Mouse (Mus musculus) stomach, embryonic 14.5 days (tissue): ENCODE measurements around the gene Ccdc117. TPM values are rescaled to one million over a fixed set of nuclear protein-coding genes. Genes with fewer than 3 reads are reported as not detected.
A peak's percentile ranks its signal among the peaks of the same experiment; 100 is the strongest.

Source experiments
- ATAC-seq: fragments of 200-750 bp; cut with Nextera tagmentation; 2 replicates; pipeline ENCODE4 v1.8.0; 2017; ENCODE audit warnings: low read depth, moderate TSS enrichment; ENCODE audit not compliant: insufficient number of reproducible peaks, insufficient read depth, low FRiP score
- H3K27ac ChIP-seq: fragments of 300-500 bp; sonication (generic); 2 replicates; pipeline ENCODE4 v1.5.1; 2014; ENCODE audit warnings: mild to moderate bottlenecking, low read length, moderate library complexity, mixed read lengths
- H3K27me3 ChIP-seq: fragments of 300-500 bp; sonication (generic); 2 replicates; pipeline ENCODE4 v1.6.1; 2014; ENCODE audit warnings: low read length, control low read depth, mixed read lengths; ENCODE audit not compliant: control insufficient read depth, insufficient read depth
- H3K36me3 ChIP-seq: fragments of 300-500 bp; sonication (generic); 2 replicates; pipeline ENCODE4 v1.6.1; 2014; ENCODE audit warnings: mild to moderate bottlenecking, control low read depth, low read length, moderate library complexity, mixed read lengths; ENCODE audit not compliant: control insufficient read depth, insufficient read depth
- H3K4me1 ChIP-seq: fragments of 300-500 bp; sonication (generic); 2 replicates; pipeline ENCODE4 v1.6.1; 2014; ENCODE audit warnings: low read length, control low read depth, mixed read lengths; ENCODE audit not compliant: control insufficient read depth, insufficient read depth
- H3K4me2 ChIP-seq: fragments of 300-500 bp; sonication (generic); replicated peaks from 2 replicates; pipeline ENCODE4 v1.6.1; 2014; ENCODE audit warnings: low read depth, low read length, control low read depth
- H3K4me3 ChIP-seq: fragments of 300-500 bp; sonication (generic); 2 replicates; pipeline ENCODE4 v1.5.1; 2014; ENCODE audit warnings: low read depth, low read length, control low read depth
- H3K9ac ChIP-seq: fragments of 300-500 bp; sonication (generic); replicated peaks from 2 replicates; pipeline ENCODE4 v1.6.1; 2014; ENCODE audit warnings: low read depth, mild to moderate bottlenecking, control low read depth, low read length, moderate library complexity, mixed read lengths
- H3K9me3 ChIP-seq: fragments of 300-500 bp; sonication (generic); 2 replicates; pipeline ENCODE4 v1.6.1; 2016; ENCODE audit warnings: low read depth, low read length, control low read depth; ENCODE audit not compliant: control insufficient read depth
- WGBS: fragments of 180-500 bp; shearing (Covaris S2); extraction: QIAGEN DNeasy Blood & Tissue Kit; methylation state at CpG from one replicate; pipeline ENCODE4 v1.1.7; 2014; 5-methylcytosine and 5-hydroxymethylcytosine counted together
- polyA plus RNA-seq: library from polyadenylated mRNA; unstranded; fragments of >200 nt; fragmentation: Nextera tagmentation; extraction: Ambion mirVana; gene quantifications from 2 replicates; pipeline ENCODE4 v1.2.1, GENCODE M21; 2014

Ccdc117 gene
- polyA plus RNA-seq: 17.7 and 19.4 TPM in 2 replicates

- Histone ChIP-seq H3K36me3 (peaks cover 16% of the 10 kb centered on the region), H3K4me1 (peaks cover 15% of the 10 kb centered on the region), H3K9ac (peak within 1 kb of the TSS; percentile 96), H3K27ac (peak within 1 kb of the TSS; percentile 76; the same call in 1 of the 2 replicates), H3K4me3 (peak within 1 kb of the TSS; percentile 93), H3K27me3 (no peaks in the 10 kb centered on the region), H3K4me2 (peak within 1 kb of the TSS; percentile 73), H3K9me3 (no peaks in the 10 kb centered on the region)
- under 1% methylated on average over 65 of the region's 65 CpGs for WGBS
- peak; percentile 99 for ATAC-seq
These were observed at the start of gene Ccdc117 for GRCm38 (mm10) chr11:5541799-5542481. TSS of gene Ccdc117 (minus strand) at chr11:5542187.

- no peak for ATAC-seq
- no peaks in the 10 kb centered on the region for H3K27me3 ChIP-seq
- no peak overlapping the region for H3K4me2 ChIP-seq
- H3K27ac ChIP-seq: no peak overlapping the region
- no peaks in the 10 kb centered on the region for H3K4me1 ChIP-seq
- H3K4me3 ChIP-seq: no peak overlapping the region
- H3K9me3 ChIP-seq: no peaks in the 10 kb centered on the region
- no peak overlapping the region for H3K9ac ChIP-seq
- no peaks in the 10 kb centered on the region for H3K36me3 ChIP-seq
- WGBS: 62% methylated on average over 6 of the region's 6 CpGs
These were observed 33.1 kb upstream of the Ccdc117 start for GRCm38 (mm10) chr11:5575046-5575445.

- Histone ChIP-seq H3K4me1 (no peaks in the 10 kb centered on the region), H3K27me3 (no peaks in the 10 kb centered on the region), H3K4me2 (no peak overlapping the region), H3K9ac (no peak overlapping the region), H3K27ac (no peak overlapping the region), H3K4me3 (no peak overlapping the region), H3K36me3 (no peaks in the 10 kb centered on the region), H3K9me3 (no peaks in the 10 kb centered on the region)
- WGBS: 87% methylated on average over 2 of the region's 2 CpGs
- no peak for ATAC-seq
These were observed 31.8 kb upstream of the Ccdc117 start for GRCm38 (mm10) chr11:5573821-5574220.

- H3K27ac ChIP-seq: no peak overlapping the region
These were observed 29.9 kb upstream of the Ccdc117 start for GRCm38 (mm10) chr11:5571856-5572255.

GRCm38 (mm10) chr11:5569474-5569873 is 27.5 kb upstream of the Ccdc117 start, which contains the start of gene Ankrd36:
TSS of gene Ankrd36 (plus strand) at chr11:5569684.
- H3K27ac ChIP-seq: no peak within 1 kb of the TSS
- no peak within 1 kb of the TSS for H3K4me3 ChIP-seq
- ATAC-seq: no peak
- H3K9ac ChIP-seq: no peak within 1 kb of the TSS
- H3K36me3 ChIP-seq: no peaks in the 10 kb centered on the region
- H3K4me1 ChIP-seq: no peaks in the 10 kb centered on the region
- H3K9me3 ChIP-seq: no peaks in the 10 kb centered on the region
- no peaks in the 10 kb centered on the region for H3K27me3 ChIP-seq
- 88% methylated on average over 12 of the region's 12 CpGs for WGBS
- H3K4me2 ChIP-seq: no peak within 1 kb of the TSS

More at GRCm38 (mm10) chr11:5571856-5572255, 29.9 kb upstream of the Ccdc117 start:
- no peak overlapping the region for H3K4me2 ChIP-seq
- no peaks in the 10 kb centered on the region for H3K36me3 ChIP-seq
- no peak overlapping the region for H3K9ac ChIP-seq
- H3K9me3 ChIP-seq: no peaks in the 10 kb centered on the region
- no peak overlapping the region for H3K4me3 ChIP-seq
- no peaks in the 10 kb centered on the region for H3K27me3 ChIP-seq
- no peaks in the 10 kb centered on the region for H3K4me1 ChIP-seq
- WGBS: 85% methylated on average over 4 of the region's 4 CpGs
- no peak for ATAC-seq

GRCm38 (mm10) chr11:5568082-5568481 is 26.1 kb upstream of the Ccdc117 start:
- H3K4me2 ChIP-seq: no peak overlapping the region
- H3K4me3 ChIP-seq: no peak overlapping the region
- H3K27me3 ChIP-seq: no peaks in the 10 kb centered on the region
- no peaks in the 10 kb centered on the region for H3K36me3 ChIP-seq
- no peaks in the 10 kb centered on the region for H3K4me1 ChIP-seq
- H3K9ac ChIP-seq: no peak overlapping the region
- H3K9me3 ChIP-seq: no peaks in the 10 kb centered on the region
- no peak overlapping the region for H3K27ac ChIP-seq
- 85% methylated on average over 5 of the region's 5 CpGs for WGBS
- ATAC-seq: no peak

- Histone ChIP-seq H3K4me1 (no peaks in the 10 kb centered on the region), H3K27me3 (no peaks in the 10 kb centered on the region), H3K4me3 (no peak overlapping the region), H3K4me2 (no peak overlapping the region), H3K9ac (no peak overlapping the region), H3K36me3 (no peaks in the 10 kb centered on the region), H3K27ac (no peak overlapping the region), H3K9me3 (no peaks in the 10 kb centered on the region)
- ATAC-seq: no peak
- WGBS: 98% methylated on average over 6 of the region's 6 CpGs
These were observed 25.7 kb upstream of the Ccdc117 start for GRCm38 (mm10) chr11:5567654-5568053.

- H3K4me3 ChIP-seq: no peak overlapping the region
- no peak for ATAC-seq
- no peaks in the 10 kb centered on the region for H3K4me1 ChIP-seq
- H3K9me3 ChIP-seq: no peaks in the 10 kb centered on the region
- H3K4me2 ChIP-seq: no peak overlapping the region
- H3K9ac ChIP-seq: no peak overlapping the region
- H3K27ac ChIP-seq: no peak overlapping the region
- no peaks in the 10 kb centered on the region for H3K36me3 ChIP-seq
- WGBS: 65% methylated on average over 2 of the region's 2 CpGs
- no peaks in the 10 kb centered on the region for H3K27me3 ChIP-seq
These were observed 24.5 kb upstream of the Ccdc117 start for GRCm38 (mm10) chr11:5566506-5566905.

- H3K27ac ChIP-seq: no peak overlapping the region
- WGBS: 87% methylated on average over 3 of the region's 3 CpGs
- no peaks in the 10 kb centered on the region for H3K4me1 ChIP-seq
These were observed 23.6 kb upstream of the Ccdc117 start for GRCm38 (mm10) chr11:5565596-5565995.

More at GRCm38 (mm10) chr11:5565596-5565995, 23.6 kb upstream of the Ccdc117 start:
- no peak for ATAC-seq
- Histone ChIP-seq H3K36me3 (no peaks in the 10 kb centered on the region), H3K27me3 (no peaks in the 10 kb centered on the region), H3K4me3 (no peak overlapping the region), H3K4me2 (no peak overlapping the region), H3K9ac (no peak overlapping the region), H3K9me3 (no peaks in the 10 kb centered on the region)
